Mouse (Mus musculus): ENCODE measurements around the gene Tsfm.

Gene Tsfm

GRCm38 (mm10) chr10:126984189-126985004 lies 46.2 kb downstream of the Tsfm start:
- peak; percentile 54 for DNase-seq

- no peak for DNase-seq
Observed at GRCm38 (mm10) chr10:126983193-126983725, 47.4 kb downstream of the Tsfm start.

- no peak for DNase-seq
Observed at GRCm38 (mm10) chr10:126981746-126982145, 48.9 kb downstream of the Tsfm start.

- no peak for DNase-seq
Observed at GRCm38 (mm10) chr10:126980933-126981530, 49.6 kb downstream of the Tsfm start.

GRCm38 (mm10) chr10:126980221-126980932 lies 50.3 kb downstream of the Tsfm start:
- DNase-seq = peak; percentile 61

- peak; percentile 62 for DNase-seq
Observed at GRCm38 (mm10) chr10:126979636-126980151, 50.9 kb downstream of the Tsfm start.

- DNase-seq = peak; percentile 68
Observed at GRCm38 (mm10) chr10:126979121-126979635, 51.5 kb downstream of the Tsfm start.

- peak; percentile 100 for DNase-seq
Observed at GRCm38 (mm10) chr10:126978277-126978994, 52.2 kb downstream of the Tsfm start, which contains the start of gene Ctdsp2. Gene Ctdsp2, plus strand, starts transcription at chr10:126978717.

- DNase-seq = no peak
Observed at GRCm38 (mm10) chr10:126977076-126977475, 53.6 kb downstream of the Tsfm start.

GRCm38 (mm10) chr10:126975706-126976105 lies 54.9 kb downstream of the Tsfm start:
- DNase-seq = no peak

GRCm38 (mm10) chr10:126972988-126973387 lies 57.7 kb downstream of the Tsfm start:
- no peak for DNase-seq

GRCm38 (mm10) chr10:126972051-126972725 lies 58.5 kb downstream of the Tsfm start:
- DNase-seq = no peak

GRCm38 (mm10) chr10:126971363-126972050 lies 59.1 kb downstream of the Tsfm start:
- DNase-seq = no peak

GRCm38 (mm10) chr10:126963821-126964220 lies 66.8 kb downstream of the Tsfm start:
- DNase-seq = no peak

- DNase-seq = no peak
Observed at GRCm38 (mm10) chr10:126962966-126963330, 67.7 kb downstream of the Tsfm start.

GRCm38 (mm10) chr10:126962271-126962965 lies 68.2 kb downstream of the Tsfm start:
- peak; percentile 61 for DNase-seq

GRCm38 (mm10) chr10:126961757-126962156 lies 68.9 kb downstream of the Tsfm start:
- DNase-seq = peak; percentile 71
